Mouse (Mus musculus): Measurements from ENCODE around the gene Otor. TPM values are rescaled to one million over a fixed set of nuclear protein-coding genes. Genes with fewer than 3 reads are reported as not detected.

The Otor gene
- polyA plus RNA-seq (2012; rRNA removed): 0.05 TPM in 1 of 2 replicates, not detected in the other

GRCm38 (mm10) chr2:143078198-143078851 lies at the start of gene Otor:
Otor (plus strand) TSS chr2:143078473.

GRCm38 (mm10) chr2:143062812-143063792 lies 15.2 kb upstream of the Otor start, which contains the start of gene Snrpb2:
Snrpb2 (plus strand) TSS chr2:143063039.

Other genes with a start within 250 kb of the Otor start
- 2.6 TPM in 2 replicates for gene Kif16b, start 176.9 kb upstream of the Otor start, polyA plus RNA-seq (2012; rRNA removed)
- 21.9 and 22.0 TPM in 2 replicates for gene Snrpb2, start 15.4 kb upstream of the Otor start, polyA plus RNA-seq (2012; rRNA removed)